18 mouse cellular contexts compared by ENCODE assay signal in genomic region chr17:9937211-9937610, GRCm38 (mm10).
"Had no signal": no experiment of that assay in that cellular context is flagged by ENCODE, and none has a peak within 500 bp of the region (broad histone marks: within the 10 kb centered on the region; RNA-seq: fewer than 3 reads in every experiment).

No protein-coding gene starts in this region.

- DNase-seq: liver, embryonic 13.5 days; liver, postnatal 0 days; lung, adult 2 months; lung, postnatal 14 days; lung, postnatal 36 days; right cerebral cortex, postnatal 14 days; thymus, adult 2 months; thymus, postnatal 14 days; thymus, postnatal 36 days had no signal

- H3K9me3 ChIP-seq: liver, embryonic 13.5 days; liver, embryonic 15.5 days; lung, embryonic 15.5 days; midbrain, embryonic 13.5 days; neural tube, embryonic 12.5 days; stomach, embryonic 15.5 days had no signal

- H3K27me3 ChIP-seq: liver, embryonic 13.5 days; liver, embryonic 15.5 days; lung, embryonic 15.5 days; neural tube, embryonic 12.5 days; stomach, embryonic 15.5 days had no signal

- H3K27ac ChIP-seq: liver, embryonic 13.5 days; liver, embryonic 15.5 days; lung, embryonic 15.5 days; macrophage; midbrain, embryonic 13.5 days; neural tube, embryonic 12.5 days; stomach, embryonic 15.5 days; stomach, postnatal 0 days had no signal

- H3K4me2 ChIP-seq: liver, embryonic 13.5 days; liver, embryonic 15.5 days; lung, embryonic 15.5 days; midbrain, embryonic 13.5 days; neural tube, embryonic 12.5 days; stomach, embryonic 15.5 days had no signal

- H3K9ac ChIP-seq: liver, embryonic 13.5 days; liver, embryonic 15.5 days; liver, postnatal 0 days; lung, embryonic 15.5 days; midbrain, embryonic 13.5 days; neural tube, embryonic 12.5 days; stomach, embryonic 15.5 days had no signal

- H3K36me3 ChIP-seq: liver, embryonic 13.5 days; liver, embryonic 15.5 days; lung, embryonic 15.5 days; midbrain, embryonic 13.5 days; neural tube, embryonic 12.5 days; stomach, embryonic 15.5 days had no signal

- H3K4me1 ChIP-seq: liver, embryonic 13.5 days; liver, embryonic 15.5 days; lung, embryonic 15.5 days; midbrain, embryonic 13.5 days; stomach, embryonic 15.5 days had no signal

- H3K4me3 ChIP-seq: liver, embryonic 13.5 days; liver, embryonic 15.5 days; lung, embryonic 15.5 days; megakaryocyte, embryonic 14.5 days; midbrain, embryonic 13.5 days; neural tube, embryonic 12.5 days; stomach, embryonic 15.5 days had no signal

- ATAC-seq: liver, postnatal 0 days; lung, postnatal 0 days; midbrain, embryonic 13.5 days had no signal
